Mouse (Mus musculus) intestine, embryonic 16.5 days (tissue): ENCODE results near the gene Abca12. TPM values are rescaled to one million over a fixed set of nuclear protein-coding genes. Genes with fewer than 3 reads are reported as not detected.

ENCODE experiments used
- polyA plus RNA-seq: library from polyadenylated mRNA; unstranded; fragments of >200 nt; fragmentation: Nextera tagmentation; extraction: Ambion mirVana; gene quantifications from 2 replicates; pipeline ENCODE4 v1.2.1, GENCODE M21; 2015

The Abca12 gene
- polyA plus RNA-seq, 1 experiment from 2014 or later: not detected

Other genes starting within 250 kb of the Abca12 start
- gene Atic, start 142.2 kb upstream of the Abca12 start, polyA plus RNA-seq: 60.0 and 72.1 TPM in 2 replicates
- 63.2 and 64.2 TPM in 2 replicates for gene Fn1, start 238.3 kb upstream of the Abca12 start, polyA plus RNA-seq